Comparison of ENCODE assay signal across 25 mouse cellular contexts in the genomic region with DNA sequence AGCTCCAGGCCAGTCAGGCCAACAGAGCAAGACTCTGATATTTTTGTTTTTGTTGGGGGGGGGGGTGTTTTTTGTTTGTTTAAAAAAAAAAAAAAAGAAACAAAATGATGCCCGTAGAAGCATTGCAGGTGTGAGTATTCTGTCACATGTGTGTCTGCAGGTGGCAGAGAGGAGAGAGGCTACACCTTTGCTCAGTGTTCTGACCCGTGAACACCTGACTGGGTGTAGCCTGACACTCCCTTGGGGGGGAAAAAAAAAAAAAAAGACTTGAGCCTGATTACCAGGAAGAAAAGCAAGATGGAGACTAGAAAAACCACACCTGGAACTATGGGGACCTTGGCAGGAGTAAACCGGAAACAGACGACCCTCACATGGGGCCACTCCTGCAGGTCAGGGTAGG.
"Had no signal": no experiment of that assay in that cellular context is flagged by ENCODE, and none has a peak within 500 bp of the region (broad histone marks: within the 10 kb centered on the region; RNA-seq: fewer than 3 reads in every experiment).

No protein-coding gene starts in this region.

- DNase-seq: gastrocnemius, postnatal 25 days; heart, adult 18-20 months; heart, postnatal 10 days; heart, postnatal 4 days; kidney, adult 11 months; kidney, adult 2 months; kidney, adult 9 months; kidney, postnatal 14 days; kidney, postnatal 36 days; layer of hippocampus, adult 9-11 months; liver; liver, embryonic 13.5 days had no signal

- H3K27me3 ChIP-seq: heart, embryonic 12.5 days; hindbrain, embryonic 12.5 days had no signal

- H3K4me3 ChIP-seq: heart, embryonic 10.5 days; heart, embryonic 12.5 days; hindbrain, embryonic 10.5 days; hindbrain, embryonic 12.5 days; kidney, embryonic 15.5 days; left cerebral cortex, adult 2 months; limb, embryonic 10.5 days; limb, embryonic 12.5 days; liver, embryonic 13.5 days had no signal

- H3K36me3 ChIP-seq: heart, embryonic 10.5 days; heart, embryonic 12.5 days; hindbrain, embryonic 10.5 days; hindbrain, embryonic 12.5 days; kidney, embryonic 15.5 days; limb, embryonic 10.5 days; limb, embryonic 12.5 days; liver, embryonic 13.5 days had no signal

- ATAC-seq: hindbrain, embryonic 16.5 days; inflammation-experienced regulatory T-cells, adult 6 months had no signal

- H3K4me2 ChIP-seq: heart, embryonic 12.5 days; hindbrain, embryonic 12.5 days; hindbrain, embryonic 14.5 days; kidney, embryonic 15.5 days; limb, embryonic 12.5 days; liver, embryonic 11.5 days; liver, embryonic 13.5 days had no signal

- H3K27ac ChIP-seq: heart, embryonic 10.5 days; hindbrain, embryonic 12.5 days; hindbrain, embryonic 14.5 days; kidney, embryonic 15.5 days; kidney, postnatal 0 days; left cerebral cortex, adult 2 months; limb, embryonic 10.5 days; limb, embryonic 12.5 days; liver, embryonic 13.5 days had no signal

- H3K9ac ChIP-seq: heart, embryonic 12.5 days; hindbrain, embryonic 12.5 days; hindbrain, embryonic 14.5 days; kidney, embryonic 15.5 days; limb, embryonic 12.5 days; liver, embryonic 13.5 days had no signal

- H3K9me3 ChIP-seq: heart, embryonic 10.5 days; heart, embryonic 12.5 days; hindbrain, embryonic 10.5 days; hindbrain, embryonic 12.5 days; kidney, embryonic 15.5 days; limb, embryonic 10.5 days; limb, embryonic 12.5 days; liver, embryonic 13.5 days had no signal
